Mouse (Mus musculus) spleen, embryonic (tissue): ENCODE results near the gene Cept1.
"Not testable (repeated sequence)": the region's sequence is repeated elsewhere in the genome, so short reads cannot be mapped to it uniquely, and the experiment has no call there.

Source experiments
- CTCF ChIA-PET: fragments of 350-600 bp; sonication (Branson Sonifier 250); formaldehyde crosslinking; loops from one replicate; lab custom pipeline; 2022; lab: Charles Lee

Cept1 gene

GRCm38 (mm10) chr3:106547171-106547923, at the start of gene Cept1, which contains the start of gene Dram2:
Cept1 (minus strand) TSS chr3:106547802.
Dram2 (plus strand) TSS chr3:106547798.
- CTCF ChIA-PET = interaction anchor here (0.8 to 1.1 kb wide), 2 partner anchors 13 to 64 kb away, joined by 3 read pairs; no protein-coding TSS in a partner anchor

GRCm38 (mm10) chr3:106593631-106594030, 46.0 kb upstream of the Cept1 start:
- CTCF ChIA-PET = not testable (repeated sequence)

- CTCF ChIA-PET = no interaction called here
Measured at GRCm38 (mm10) chr3:106579296-106579695, 31.7 kb upstream of the Cept1 start.

GRCm38 (mm10) chr3:106573191-106573590, 25.6 kb upstream of the Cept1 start:
- CTCF ChIA-PET = interaction anchor here (0.7 kb wide), 1 partner anchor 214 kb away, joined by 7 read pairs; no protein-coding TSS in a partner anchor

GRCm38 (mm10) chr3:106565876-106566275, 18.3 kb upstream of the Cept1 start:
- CTCF ChIA-PET = no interaction called here

GRCm38 (mm10) chr3:106558271-106558670, 10.7 kb upstream of the Cept1 start:
- CTCF ChIA-PET = interaction anchor here (0.6 kb wide), 2 partner anchors 190 to 364 kb away, joined by 3 to 4 read pairs; no protein-coding TSS in a partner anchor

GRCm38 (mm10) chr3:106555743-106556250, 8.2 kb upstream of the Cept1 start:
- CTCF ChIA-PET = no interaction called here

- CTCF ChIA-PET = no interaction called here
Measured at GRCm38 (mm10) chr3:106553411-106553810, 5.8 kb upstream of the Cept1 start.

GRCm38 (mm10) chr3:106548971-106549370, 1.4 kb upstream of the Cept1 start:
- CTCF ChIA-PET = no interaction called here

GRCm38 (mm10) chr3:106547924-106548539, 430 bp upstream of the Cept1 start:
- CTCF ChIA-PET = interaction anchor here (1.1 kb wide), 1 partner anchor 65 kb away, joined by 3 read pairs; no protein-coding TSS in a partner anchor

- CTCF ChIA-PET = interaction anchor here (0.7 kb wide), 1 partner anchor 58 kb away, joined by 3 read pairs; no protein-coding TSS in a partner anchor
Measured at GRCm38 (mm10) chr3:106544721-106545316, 2.8 kb downstream of the Cept1 start.

- CTCF ChIA-PET = interaction anchor here (0.6 kb wide), 1 partner anchor 382 kb away, joined by 3 read pairs; no protein-coding TSS in a partner anchor
Measured at GRCm38 (mm10) chr3:106533277-106533676, 14.3 kb downstream of the Cept1 start.

GRCm38 (mm10) chr3:106528032-106528431, 19.6 kb downstream of the Cept1 start:
- CTCF ChIA-PET = no interaction called here

- CTCF ChIA-PET = no interaction called here
Measured at GRCm38 (mm10) chr3:106526411-106526810, 21.2 kb downstream of the Cept1 start.

GRCm38 (mm10) chr3:106522730-106523129, 24.9 kb downstream of the Cept1 start:
- CTCF ChIA-PET = no interaction called here

GRCm38 (mm10) chr3:106515016-106515415, 32.6 kb downstream of the Cept1 start:
- CTCF ChIA-PET = no interaction called here

GRCm38 (mm10) chr3:106510669-106511068, 36.9 kb downstream of the Cept1 start:
- CTCF ChIA-PET = interaction anchor here (0.7 kb wide), 1 partner anchor 47 kb away, joined by 3 read pairs; no protein-coding TSS in a partner anchor

GRCm38 (mm10) chr3:106502892-106503291, 44.7 kb downstream of the Cept1 start:
- CTCF ChIA-PET = no interaction called here

- CTCF ChIA-PET = no interaction called here
Measured at GRCm38 (mm10) chr3:106500510-106500909, 47.1 kb downstream of the Cept1 start.

- CTCF ChIA-PET = no interaction called here
Measured at GRCm38 (mm10) chr3:106496996-106497395, 50.6 kb downstream of the Cept1 start.

- CTCF ChIA-PET = interaction anchor here (0.6 kb wide), 1 partner anchor 19 kb away, joined by 14 read pairs; no protein-coding TSS in a partner anchor
Measured at GRCm38 (mm10) chr3:106496045-106496721, 51.4 kb downstream of the Cept1 start.
